Mouse (Mus musculus) intestine, embryonic 14.5 days (tissue): ENCODE measurements around the gene Pigl. TPM values are rescaled to one million over a fixed set of nuclear protein-coding genes. Genes with fewer than 3 reads are reported as not detected.

Experiments
- ATAC-seq: fragments of 200-750 bp; cut with Nextera tagmentation; replicated peaks from 2 replicates; pipeline ENCODE4 v1.8.0; 2017; ENCODE audit warnings: low read depth, moderate number of reproducible peaks, moderate TSS enrichment, moderate library complexity; ENCODE audit not compliant: low FRiP score, low TSS enrichment
- DNase-seq: peaks from one replicate; pipeline ENCODE4 v3.0.0-alpha.2; 2018; ENCODE audit warnings: low spot score
- H3K27ac ChIP-seq: fragments of 300-500 bp; sonication (generic); 2 replicates; pipeline ENCODE4 v1.5.1; 2014; ENCODE audit warnings: low read depth, mild to moderate bottlenecking, control low read depth
- H3K27me3 ChIP-seq: fragments of 300-500 bp; sonication (generic); replicated peaks from 2 replicates; pipeline ENCODE4 v1.6.1; 2014; ENCODE audit warnings: low read length, control low read depth; ENCODE audit not compliant: control insufficient read depth, insufficient read depth
- H3K36me3 ChIP-seq: fragments of 300-500 bp; sonication (generic); 2 replicates; pipeline ENCODE4 v1.6.1; 2014; ENCODE audit warnings: low read length, control low read depth; ENCODE audit not compliant: control insufficient read depth, insufficient read depth
- H3K4me1 ChIP-seq: fragments of 300-500 bp; sonication (generic); replicated peaks from 2 replicates; pipeline ENCODE4 v1.6.1; 2014; ENCODE audit warnings: low read length, control low read depth, mixed read lengths; ENCODE audit not compliant: control insufficient read depth, insufficient read depth
- H3K4me2 ChIP-seq: fragments of 300-500 bp; sonication (generic); 2 replicates; pipeline ENCODE4 v1.6.1; 2014; ENCODE audit warnings: low read length
- H3K4me3 ChIP-seq: fragments of 300-500 bp; sonication (generic); 2 replicates; pipeline ENCODE4 v1.5.1; 2014; ENCODE audit warnings: low read depth, low read length, control low read depth, mixed read lengths
- H3K9ac ChIP-seq: fragments of 300-500 bp; sonication (generic); 2 replicates; pipeline ENCODE4 v1.6.1; 2014; ENCODE audit warnings: mild to moderate bottlenecking, low read length
- H3K9me3 ChIP-seq: fragments of 300-500 bp; sonication (generic); 2 replicates; pipeline ENCODE4 v1.6.1; 2016; ENCODE audit warnings: low read length, control low read depth; ENCODE audit not compliant: control insufficient read depth
- WGBS: fragments of 180-500 bp; shearing (Covaris S2); extraction: QIAGEN DNeasy Blood & Tissue Kit; methylation state at CpG from one replicate; pipeline ENCODE4 v1.1.7; 2014; 5-methylcytosine and 5-hydroxymethylcytosine counted together
- polyA plus RNA-seq: library from polyadenylated mRNA; unstranded; fragments of >200 nt; fragmentation: Nextera tagmentation; extraction: Ambion mirVana; gene quantifications from 2 replicates; pipeline ENCODE4 v1.2.1, GENCODE M21; 2014

Pigl gene
- polyA plus RNA-seq, 1 experiment from 2014 or later = 12.0 TPM

DNA sequence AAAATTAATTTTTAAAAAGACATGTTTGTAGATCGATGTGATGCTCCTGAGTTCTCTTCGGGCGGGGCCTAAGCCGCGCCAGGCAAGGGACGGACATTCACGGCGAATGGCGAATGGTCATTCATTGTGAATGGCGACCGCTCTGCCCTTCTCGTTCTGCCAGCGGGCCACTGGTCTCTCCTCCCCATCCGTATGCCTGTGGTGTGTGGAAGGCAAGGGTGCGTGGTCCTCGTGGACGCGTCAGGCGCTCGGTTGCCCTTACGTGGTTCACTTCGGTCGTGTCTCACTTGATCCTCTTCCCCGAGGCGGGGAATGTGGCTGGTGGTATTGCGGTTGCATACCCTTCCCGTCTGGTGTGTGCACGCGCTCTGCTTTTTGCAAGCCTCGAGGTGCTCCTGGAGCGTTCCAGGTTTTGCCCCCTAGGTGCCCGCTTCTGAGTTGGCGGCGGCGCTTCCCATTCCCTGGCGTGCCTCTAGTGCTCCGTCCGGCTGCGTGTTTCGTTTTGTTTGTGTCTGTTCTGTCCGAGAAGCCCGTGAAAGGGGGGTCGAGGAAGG lies 102.3 kb downstream of the Pigl start:
- Histone ChIP-seq H3K27me3 (no peaks in the 10 kb centered on the region), H3K9me3 (no peaks in the 10 kb centered on the region), H3K4me2 (peak overlapping the region; percentile 60), H3K4me1 (no peaks in the 10 kb centered on the region), H3K4me3 (peak overlapping the region; percentile 20), H3K36me3 (no peaks in the 10 kb centered on the region), H3K9ac (peak overlapping the region; percentile 21; the same call in 1 of the 2 replicates), H3K27ac (no peak overlapping the region)
- no peak for ATAC-seq
- DNase-seq = no peak
- WGBS = 26% methylated on average over 43 of the region's 43 CpGs

GRCm38 (mm10) chr11:62563590-62563989 lies 105.3 kb downstream of the Pigl start:
- peaks cover 2% of the 10 kb centered on the region; the same call in 1 of the 2 replicates for H3K4me1 ChIP-seq
- H3K9ac ChIP-seq = no peak overlapping the region
- H3K9me3 ChIP-seq = no peaks in the 10 kb centered on the region
- WGBS = 75% methylated on average over 2 of the region's 2 CpGs
- no peak for ATAC-seq
- H3K27me3 ChIP-seq = no peaks in the 10 kb centered on the region
- H3K27ac ChIP-seq = no peak overlapping the region
- no peaks in the 10 kb centered on the region for H3K36me3 ChIP-seq
- DNase-seq = no peak
- no peak overlapping the region for H3K4me2 ChIP-seq
- no peak overlapping the region for H3K4me3 ChIP-seq

Other genes with a start within 250 kb of the Pigl start
- 4.3 and 4.4 TPM in 2 replicates for gene Adora2b, start 209.5 kb upstream of the Pigl start, polyA plus RNA-seq
- 24.7 and 27.9 TPM in 2 replicates for gene Zswim7, start 177.1 kb upstream of the Pigl start, polyA plus RNA-seq
- 15.6 and 17.8 TPM in 2 replicates for gene Ttc19, start 177.0 kb upstream of the Pigl start, polyA plus RNA-seq
- gene Ncor1, start 81 bp downstream of the Pigl start, polyA plus RNA-seq = 139 and 158 TPM in 2 replicates
- gene Cenpv, start 80.8 kb downstream of the Pigl start, polyA plus RNA-seq = 31.1 and 44.9 TPM in 2 replicates
- 2,820 and 3,158 TPM in 2 replicates for gene Ubb, start 92.7 kb downstream of the Pigl start, polyA plus RNA-seq
- 11.6 and 12.4 TPM in 2 replicates for gene Trpv2, start 116.0 kb downstream of the Pigl start, polyA plus RNA-seq
- 12.9 and 13.7 TPM in 2 replicates for gene Lrrc75a, start 190.1 kb downstream of the Pigl start, polyA plus RNA-seq
- 56.7 and 57.4 TPM in 2 replicates for gene Mmgt2, start 190.2 kb downstream of the Pigl start, polyA plus RNA-seq